Mouse (Mus musculus) testis, adult 2 months (tissue): ENCODE results near the gene Plagl1. TPM values are rescaled to one million over a fixed set of nuclear protein-coding genes. Genes with fewer than 3 reads are reported as not detected.

Experiments used
- H3K27ac ChIP-seq: fragments of 200-500 bp; 2 replicates; pipeline ENCODE4 v1.5.1; 2012; ENCODE audit warnings: low read depth, low read length; ENCODE audit not compliant: control insufficient read depth, insufficient read depth
- H3K27me3 ChIP-seq: fragments of 200-500 bp; 2 replicates; pipeline ENCODE4 v1.6.1; 2012; ENCODE audit warnings: mild to moderate bottlenecking, low read length, moderate library complexity; ENCODE audit not compliant: control insufficient read depth, insufficient read depth
- H3K36me3 ChIP-seq: fragments of 200-500 bp; 2 replicates; pipeline ENCODE4 v1.6.1; 2012; ENCODE audit warnings: mild to moderate bottlenecking, low read length; ENCODE audit not compliant: control insufficient read depth, insufficient read depth
- H3K4me1 ChIP-seq: fragments of 200-500 bp; 2 replicates; pipeline ENCODE4 v1.6.1; 2012; ENCODE audit warnings: low read length; ENCODE audit not compliant: control insufficient read depth, insufficient read depth
- H3K4me3 ChIP-seq: fragments of 200-500 bp; 2 replicates; pipeline ENCODE4 v1.5.1; 2012; ENCODE audit warnings: low read depth, mild to moderate bottlenecking, low read length, moderate library complexity, mixed read lengths; ENCODE audit not compliant: control insufficient read depth
- CTCF ChIP-seq: fragments of 200-500 bp; IDR thresholded peaks from 2 replicates; pipeline ENCODE4 v1.5.1; 2012; ENCODE audit warnings: low read depth, mild to moderate bottlenecking, inconsistent platforms, low read length, moderate library complexity; ENCODE audit not compliant: control insufficient read depth, insufficient read depth, insufficient replicate concordance
- POLR2A ChIP-seq: fragments of 200-500 bp; IDR thresholded peaks from 2 replicates; pipeline ENCODE4 v1.6.1; 2012; ENCODE audit warnings: low read depth, mild to moderate bottlenecking, inconsistent platforms, low read length, moderate library complexity; ENCODE audit not compliant: control insufficient read depth
- polyA plus RNA-seq: library from polyadenylated mRNA; depleted of rRNA; stranded (reverse); fragments of >200 nt; gene quantifications from 2 replicates; pipeline ENCODE4 v1.2.3, GENCODE M21; 2012; rRNA removed

The Plagl1 gene
- polyA plus RNA-seq, 1 experiment, result 4.2 TPM

DNA sequence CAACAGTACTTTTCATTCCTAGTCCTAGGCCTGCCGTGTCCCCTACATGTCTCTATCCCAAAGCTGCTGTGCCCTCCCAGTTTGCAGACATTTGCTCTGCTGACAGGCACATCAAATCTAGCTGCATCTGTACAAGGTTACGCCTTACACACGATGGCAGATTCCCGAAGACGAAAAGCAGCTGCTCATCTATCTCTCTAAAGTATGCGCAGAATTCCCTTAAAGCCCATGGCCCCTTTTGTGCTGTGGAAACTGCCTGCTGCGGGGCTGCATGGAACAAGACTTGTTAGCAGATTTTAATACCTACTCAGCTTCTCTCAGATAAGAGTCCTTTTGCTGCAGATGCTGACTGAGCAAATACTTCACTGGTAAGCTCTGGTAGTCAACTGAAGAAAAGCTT lies 119.9 kb downstream of the Plagl1 start:
- TF ChIP-seq CTCF, result no peak
- no peak for TF ChIP-seq POLR2A
- H3K4me3 ChIP-seq, result no peak overlapping the region
- H3K27me3 ChIP-seq, result no peaks in the 10 kb centered on the region
- no peaks in the 10 kb centered on the region for H3K4me1 ChIP-seq
- H3K36me3 ChIP-seq, result peaks cover 8% of the 10 kb centered on the region
- H3K27ac ChIP-seq, result no peak overlapping the region

Other genes starting within 250 kb of the Plagl1 start
- 4.8 and 5.7 TPM in 2 replicates for gene Utrn, start 191.1 kb upstream of the Plagl1 start, polyA plus RNA-seq
- gene Stx11, start 96.2 kb upstream of the Plagl1 start, polyA plus RNA-seq, result 0.20 and 0.23 TPM in 2 replicates
- 10.5 and 14.1 TPM in 2 replicates for gene Sf3b5, start 55.2 kb upstream of the Plagl1 start, polyA plus RNA-seq
- gene Zc2hc1b, start 117.5 kb downstream of the Plagl1 start, polyA plus RNA-seq, result 3.9 and 4.8 TPM in 2 replicates
- gene Ltv1, start 132.7 kb downstream of the Plagl1 start, polyA plus RNA-seq, result 22.7 and 25.4 TPM in 2 replicates